Mouse (Mus musculus) bone marrow, adult 2 months (tissue): ENCODE measurements at regions not wholly inside any gene's neighbourhood (a gene's known extent, or its start where the extent isn't known, plus 50 kb on each side); places are given as distances from the start of the nearest gene placed in this dataset.

Experiments
- H3K27ac ChIP-seq: fragments of 200-500 bp; 2 replicates; pipeline ENCODE4 v1.5.1; 2012; ENCODE audit warnings: low read depth, mild to moderate bottlenecking, control low read depth, inconsistent platforms, low read length; ENCODE audit not compliant: control insufficient read depth, poor library complexity, insufficient read depth
- H3K4me1 ChIP-seq: fragments of 200-500 bp; 2 replicates; pipeline ENCODE4 v1.6.1; 2011; ENCODE audit warnings: low read length; ENCODE audit not compliant: control insufficient read depth, insufficient read depth
- H3K4me3 ChIP-seq: fragments of 200-500 bp; replicated peaks from 2 replicates; pipeline ENCODE3; 2011; ENCODE audit warnings: mild to moderate bottlenecking, low read depth, low read length, control low read depth; ENCODE audit not compliant: control insufficient read depth
- CTCF ChIP-seq: fragments of 200-500 bp; IDR thresholded peaks from 2 replicates; pipeline ENCODE4 v1.5.1; 2011; ENCODE audit warnings: low read length, control low read depth; ENCODE audit not compliant: control insufficient read depth, insufficient read depth
- POLR2A ChIP-seq: fragments of 200-500 bp; IDR thresholded peaks from 2 replicates; pipeline ENCODE4 v1.6.1; 2011; ENCODE audit warnings: low read depth, mild to moderate bottlenecking, control low read depth, low read length, borderline replicate concordance; ENCODE audit not compliant: control insufficient read depth
- WGBS: fragments of 180-500 bp; shearing (Covaris S2); methylation state at CpG from one replicate; pipeline ENCODE4 v1.1.7; 2018; 5-methylcytosine and 5-hydroxymethylcytosine counted together

- WGBS: 83% methylated on average over 4 of the region's 4 CpGs
- no peak overlapping the region for H3K27ac ChIP-seq
- H3K4me1 ChIP-seq: no peaks in the 10 kb centered on the region
- H3K4me3 ChIP-seq: no peak overlapping the region
- no peak for TF ChIP-seq CTCF
- no peak for TF ChIP-seq POLR2A
These were observed 264.9 kb upstream of the Pum3 start for GRCm38 (mm10) chr19:27694478-27694877.

GRCm38 (mm10) chr19:27693706-27694105 lies 264.1 kb upstream of the Pum3 start:
- TF ChIP-seq CTCF (no peak), POLR2A (no peak)
- Histone ChIP-seq H3K27ac (no peak overlapping the region), H3K4me3 (no peak overlapping the region), H3K4me1 (no peaks in the 10 kb centered on the region)
- 71% methylated on average over 7 of the region's 7 CpGs for WGBS

- H3K4me3 ChIP-seq: no peak overlapping the region
- no peaks in the 10 kb centered on the region for H3K4me1 ChIP-seq
- H3K27ac ChIP-seq: no peak overlapping the region
- no peak for TF ChIP-seq CTCF
- no peak for TF ChIP-seq POLR2A
- WGBS: 84% methylated on average over 6 of the region's 6 CpGs
These were observed 263.3 kb upstream of the Pum3 start for GRCm38 (mm10) chr19:27692944-27693343.

GRCm38 (mm10) chr19:27683426-27683825 lies 253.8 kb upstream of the Pum3 start:
- H3K4me3 ChIP-seq: no peak overlapping the region
- no peaks in the 10 kb centered on the region for H3K4me1 ChIP-seq
- no peak overlapping the region for H3K27ac ChIP-seq
- 49% methylated on average over 2 of the region's 2 CpGs for WGBS
- peak; percentile 36; the same call in 1 of the 2 replicates for TF ChIP-seq CTCF
- no peak for TF ChIP-seq POLR2A

GRCm38 (mm10) chr19:27679427-27679826 lies 249.8 kb upstream of the Pum3 start:
- Histone ChIP-seq H3K4me3 (no peak overlapping the region), H3K4me1 (no peaks in the 10 kb centered on the region), H3K27ac (no peak overlapping the region)
- no peak for TF ChIP-seq CTCF
- no peak for TF ChIP-seq POLR2A
- 69% methylated on average over 7 of the region's 7 CpGs for WGBS

- H3K4me1 ChIP-seq: no peaks in the 10 kb centered on the region
- TF ChIP-seq POLR2A (no peak), CTCF (no peak)
- H3K4me3 ChIP-seq: no peak overlapping the region
- 73% methylated on average over 2 of the region's 2 CpGs for WGBS
- H3K27ac ChIP-seq: no peak overlapping the region
These were observed 243.1 kb upstream of the Pum3 start for GRCm38 (mm10) chr19:27672679-27673190.

GRCm38 (mm10) chr19:27663296-27663695 lies 233.7 kb upstream of the Pum3 start:
- Histone ChIP-seq H3K4me1 (no peaks in the 10 kb centered on the region), H3K27ac (no peak overlapping the region), H3K4me3 (no peak overlapping the region)
- TF ChIP-seq CTCF (no peak), POLR2A (no peak)
- WGBS: 59% methylated on average over 2 of the region's 2 CpGs

GRCm38 (mm10) chr19:27641001-27641400 lies 211.4 kb upstream of the Pum3 start:
- TF ChIP-seq POLR2A: no peak
- TF ChIP-seq CTCF: no peak
- Histone ChIP-seq H3K4me1 (no peaks in the 10 kb centered on the region), H3K27ac (no peak overlapping the region), H3K4me3 (no peak overlapping the region)
- whole genome bisulfite sequencing: 80% methylated on average over 3 of the region's 3 CpGs

- TF ChIP-seq POLR2A: no peak
- TF ChIP-seq CTCF: no peak
- no peak overlapping the region for H3K4me3 ChIP-seq
- H3K27ac ChIP-seq: no peak overlapping the region
- no peaks in the 10 kb centered on the region for H3K4me1 ChIP-seq
- WGBS: 70% methylated on average over 6 of the region's 6 CpGs
These were observed 203.5 kb upstream of the Pum3 start for GRCm38 (mm10) chr19:27633105-27633504.
